Mouse (Mus musculus): ENCODE data around the gene Aspscr1.

Gene Aspscr1

GRCm38 (mm10) chr11:120684660-120685059 is 11.9 kb downstream of the Aspscr1 start:
- DNase-seq = no peak

GRCm38 (mm10) chr11:120686650-120687272 is 14.0 kb downstream of the Aspscr1 start:
- no peak for DNase-seq

- DNase-seq = no peak
Measured at GRCm38 (mm10) chr11:120689365-120689764, 16.6 kb downstream of the Aspscr1 start.

GRCm38 (mm10) chr11:120692471-120693011 is 19.8 kb downstream of the Aspscr1 start:
- DNase-seq = peak; percentile 62

GRCm38 (mm10) chr11:120693461-120693860 is 20.7 kb downstream of the Aspscr1 start:
- DNase-seq = no peak

- DNase-seq = no peak
Measured at GRCm38 (mm10) chr11:120695184-120695583, 22.4 kb downstream of the Aspscr1 start.

- DNase-seq = peak; percentile 79
Measured at GRCm38 (mm10) chr11:120695641-120696040, 22.9 kb downstream of the Aspscr1 start.

GRCm38 (mm10) chr11:120696568-120696967 is 23.8 kb downstream of the Aspscr1 start:
- no peak for DNase-seq

- DNase-seq = peak; percentile 57
Measured at GRCm38 (mm10) chr11:120697741-120698140, 25.0 kb downstream of the Aspscr1 start.

- DNase-seq = no peak
Measured at GRCm38 (mm10) chr11:120703696-120704454, 31.1 kb downstream of the Aspscr1 start.

- no peak for DNase-seq
Measured at GRCm38 (mm10) chr11:120704486-120705325, 31.9 kb downstream of the Aspscr1 start.

- DNase-seq = no peak
Measured at GRCm38 (mm10) chr11:120706120-120706519, 33.3 kb downstream of the Aspscr1 start.

GRCm38 (mm10) chr11:120707225-120707624 is 34.5 kb downstream of the Aspscr1 start:
- DNase-seq = no peak

GRCm38 (mm10) chr11:120707969-120708368 is 35.2 kb downstream of the Aspscr1 start:
- no peak for DNase-seq

- peak; percentile 30 for DNase-seq
Measured at GRCm38 (mm10) chr11:120709551-120709950, 36.8 kb downstream of the Aspscr1 start.

GRCm38 (mm10) chr11:120710672-120711071 is 37.9 kb downstream of the Aspscr1 start:
- no peak for DNase-seq

- no peak for DNase-seq
Measured at GRCm38 (mm10) chr11:120711980-120712604, 39.3 kb downstream of the Aspscr1 start.

- DNase-seq = peak; percentile 71
Measured at GRCm38 (mm10) chr11:120712771-120713568, 40.2 kb downstream of the Aspscr1 start.

- peak; percentile 99 for DNase-seq
Measured at GRCm38 (mm10) chr11:120713580-120714518, 41.1 kb downstream of the Aspscr1 start, which contains the start of the genes Cenpx and Lrrc45. Gene Cenpx, minus strand, starts transcription at chr11:120713738. Gene Lrrc45, plus strand, starts transcription at chr11:120713925.

- DNase-seq = no peak
Measured at GRCm38 (mm10) chr11:120714546-120714945, 41.8 kb downstream of the Aspscr1 start.
